Mouse (Mus musculus): ENCODE data around the gene 1700024P04Rik. TPM values are rescaled to one million over a fixed set of nuclear protein-coding genes. Genes with fewer than 3 reads are reported as not detected.
"Not testable (repeated sequence)": the region's sequence is repeated elsewhere in the genome, so short reads cannot be mapped to it uniquely, and the experiment has no call there.

Gene 1700024P04Rik
- total RNA-seq, 2 experiments from 2014 or later, result not detected

DNA sequence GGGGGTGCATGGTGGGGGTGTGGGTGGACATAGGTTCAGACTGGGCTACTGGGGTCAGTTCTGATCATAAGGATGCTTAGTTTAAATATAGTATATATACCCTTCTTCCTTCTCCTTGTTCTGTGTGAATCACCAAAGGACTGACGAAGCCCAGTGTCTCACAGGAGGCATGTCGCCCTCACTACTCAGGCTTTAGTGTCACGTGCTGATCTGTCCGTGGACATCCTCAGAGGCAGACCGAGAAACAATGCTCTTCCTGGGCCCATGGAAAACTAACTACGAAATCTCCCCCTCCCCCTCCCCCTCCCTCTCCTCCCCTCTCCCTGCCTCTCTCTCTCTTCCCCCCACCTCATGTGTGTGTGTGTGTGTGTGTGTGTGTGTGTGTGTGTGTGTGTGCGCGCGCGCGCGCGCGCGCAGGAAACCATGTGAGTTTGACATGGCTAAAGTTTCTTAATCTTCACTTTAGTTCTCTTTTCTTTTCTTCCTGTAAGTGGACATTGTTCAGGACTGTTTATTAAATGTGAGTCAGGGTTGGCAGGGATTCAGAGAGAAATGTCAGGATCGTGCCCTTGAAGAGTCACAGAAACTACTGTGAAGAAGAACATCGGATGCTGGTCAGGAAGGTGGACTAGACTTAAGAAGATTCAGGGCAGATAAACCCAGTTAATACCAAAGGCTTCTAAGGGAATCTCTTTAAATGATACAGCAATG lies 22.2 kb upstream of the 1700024P04Rik start:
- Histone ChIP-seq H3K4me3 (no peak overlapping the region), H3K27ac (no peak overlapping the region)
- TF ChIP-seq CTCF (conservative IDR thresholded peaks at IDR 0.05), result no peak
- no peak for DNase-seq (ENCODE audit: low spot score in 2 of 2)

DNA sequence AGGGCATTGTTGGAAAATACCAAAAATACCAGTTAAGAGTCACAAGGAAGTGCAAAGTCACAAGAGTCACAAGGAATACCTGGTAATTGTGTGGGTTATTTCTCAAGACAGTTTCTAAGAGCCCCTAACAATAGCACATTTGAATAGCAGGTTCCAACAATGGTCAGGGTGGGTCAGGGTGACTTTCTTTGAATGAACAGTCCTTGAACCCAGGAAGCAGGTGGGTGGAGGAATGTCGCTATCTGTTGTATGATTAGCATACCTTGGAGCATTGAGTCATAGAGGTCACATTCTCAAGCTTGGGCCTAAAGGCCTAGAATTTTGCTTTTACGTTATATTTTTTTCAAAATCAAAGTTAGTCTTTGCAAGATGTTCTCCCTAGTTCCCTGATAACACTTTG lies 17.3 kb upstream of the 1700024P04Rik start:
- not testable (repeated sequence) for H3K4me3 ChIP-seq; DNase-seq (ENCODE audit: low spot score in 2 of 2); H3K27ac ChIP-seq

DNA sequence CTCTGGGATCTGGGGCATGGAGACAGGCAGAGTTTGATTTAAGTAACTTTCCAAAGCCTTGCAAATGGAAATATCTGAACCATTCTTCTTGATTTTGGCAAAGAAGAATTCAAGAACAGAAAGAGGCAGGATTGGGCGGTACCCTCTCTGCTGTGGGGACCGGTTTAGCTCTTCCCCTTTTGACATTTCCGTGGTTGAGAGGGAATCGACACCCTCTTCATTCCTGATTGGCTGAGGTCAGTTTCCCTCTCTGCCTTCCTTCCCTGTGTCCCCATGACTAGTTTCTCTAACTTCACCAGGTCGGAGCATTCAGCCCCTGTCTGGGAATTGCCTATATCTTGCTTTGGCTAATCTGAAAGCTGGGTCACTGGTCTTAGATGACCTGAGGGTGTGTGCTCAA lies 12.7 kb upstream of the 1700024P04Rik start:
- TF ChIP-seq CTCF (conservative IDR thresholded peaks at IDR 0.05), result no peak
- no peak for DNase-seq (ENCODE audit: low spot score in 2 of 2)
- Histone ChIP-seq H3K4me3 (no peak overlapping the region), H3K27ac (no peak overlapping the region)

DNA sequence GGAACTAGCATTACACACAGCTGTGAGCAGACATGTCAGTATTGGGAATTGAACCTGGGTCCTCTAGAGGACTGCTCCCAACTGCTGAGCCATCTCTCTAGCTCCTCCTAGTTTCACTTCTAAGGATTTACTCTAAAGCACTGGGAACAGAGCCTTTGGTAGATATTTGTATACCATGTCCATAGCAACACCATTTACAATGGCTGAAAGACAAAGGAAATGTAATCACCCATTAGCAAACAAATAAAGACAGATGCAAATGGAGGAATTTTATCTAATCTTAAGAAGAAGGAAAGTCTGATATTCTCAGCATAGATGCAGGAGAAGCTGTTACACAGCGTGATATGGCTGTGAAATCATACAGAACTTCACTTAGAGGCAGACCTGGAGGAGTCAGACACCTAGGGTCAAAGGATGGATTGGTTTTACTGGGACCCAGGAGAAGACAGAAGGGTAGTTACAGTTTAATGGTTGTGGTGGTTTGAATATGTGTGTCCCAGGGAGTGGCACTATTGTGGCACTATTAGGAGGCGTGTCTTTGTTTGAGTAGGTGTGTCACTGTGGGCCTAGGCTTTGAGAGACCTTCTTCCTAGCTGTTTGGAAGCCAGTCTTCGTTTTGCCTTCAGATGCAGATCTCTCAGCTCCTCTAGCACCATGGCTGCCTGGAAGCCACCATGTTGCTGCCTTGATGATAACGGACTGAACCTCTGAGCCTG lies 7.1 kb downstream of the 1700024P04Rik start:
- Histone ChIP-seq H3K4me3 (no peak overlapping the region), H3K27ac (no peak overlapping the region)
- no peak for DNase-seq (ENCODE audit: low spot score in 2 of 2)
- TF ChIP-seq CTCF (conservative IDR thresholded peaks at IDR 0.05), result no peak

DNA sequence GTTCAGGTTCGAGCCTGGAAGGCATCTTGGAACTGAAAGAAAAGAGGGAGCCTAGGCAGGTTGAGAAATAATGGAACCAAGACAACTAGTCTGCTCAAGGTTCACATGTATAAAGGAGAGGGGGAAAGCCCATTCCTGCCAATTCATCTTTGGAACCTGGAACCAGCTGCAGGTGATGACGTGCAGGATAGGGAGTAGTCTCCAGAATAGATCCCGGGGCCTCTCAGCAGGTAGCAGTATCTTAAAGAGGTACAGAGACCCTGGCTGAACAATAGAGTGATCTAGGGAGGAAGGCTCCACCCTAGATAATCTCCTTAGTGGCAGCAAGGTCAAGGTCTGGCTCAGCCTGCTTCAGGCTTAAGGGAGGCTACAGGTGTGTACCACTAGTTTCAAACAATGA lies 8.3 kb downstream of the 1700024P04Rik start:
- not testable (repeated sequence) for DNase-seq (ENCODE audit: low spot score in 2 of 2); H3K27ac ChIP-seq; H3K4me3 ChIP-seq

DNA sequence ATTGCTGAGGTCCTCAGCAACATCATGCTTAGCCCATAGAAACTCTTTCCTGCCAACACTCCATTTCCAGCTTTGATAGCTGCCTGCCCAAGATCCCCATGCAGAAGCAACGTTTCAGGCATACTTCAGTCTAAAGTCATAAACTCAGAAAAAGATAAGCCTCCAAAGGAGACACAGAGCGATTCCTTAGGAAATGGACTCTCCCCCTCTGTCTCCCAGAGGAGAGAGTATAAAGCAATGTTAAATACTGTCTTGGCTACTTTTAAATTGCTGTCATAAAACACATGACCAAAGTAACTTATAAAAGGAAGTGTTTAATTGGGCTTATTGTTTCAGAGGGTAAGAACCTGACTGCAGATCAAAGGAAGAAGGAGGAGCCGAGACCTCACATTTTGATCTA lies 12.3 kb downstream of the 1700024P04Rik start:
- H3K4me3 ChIP-seq, result no peak overlapping the region
- no peak overlapping the region for H3K27ac ChIP-seq
- no peak for DNase-seq (ENCODE audit: low spot score in 2 of 2)
- TF ChIP-seq CTCF (conservative IDR thresholded peaks at IDR 0.05), result no peak

DNA sequence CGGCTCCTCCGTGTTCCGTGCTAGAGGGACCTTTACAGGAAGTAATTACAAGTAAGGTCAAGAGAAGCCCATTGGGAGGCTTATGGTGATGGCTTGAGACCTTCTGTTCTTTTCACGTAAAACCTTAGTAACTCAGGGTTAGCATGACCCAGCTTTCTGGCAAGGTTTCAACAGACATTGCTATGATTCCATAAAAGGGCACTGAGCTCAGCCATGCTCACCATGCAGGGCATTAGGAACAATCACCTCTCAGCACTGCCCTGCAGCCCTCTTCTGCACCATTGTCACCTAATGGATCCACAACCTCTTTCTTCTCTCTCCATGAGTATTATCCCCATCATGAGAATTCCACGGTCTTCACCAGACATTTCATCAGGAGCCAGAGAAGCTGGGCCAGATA lies 12.7 kb downstream of the 1700024P04Rik start:
- TF ChIP-seq CTCF (conservative IDR thresholded peaks at IDR 0.05), result no peak
- DNase-seq (ENCODE audit: low spot score in 2 of 2), result no peak
- Histone ChIP-seq H3K27ac (no peak overlapping the region), H3K4me3 (no peak overlapping the region)

DNA sequence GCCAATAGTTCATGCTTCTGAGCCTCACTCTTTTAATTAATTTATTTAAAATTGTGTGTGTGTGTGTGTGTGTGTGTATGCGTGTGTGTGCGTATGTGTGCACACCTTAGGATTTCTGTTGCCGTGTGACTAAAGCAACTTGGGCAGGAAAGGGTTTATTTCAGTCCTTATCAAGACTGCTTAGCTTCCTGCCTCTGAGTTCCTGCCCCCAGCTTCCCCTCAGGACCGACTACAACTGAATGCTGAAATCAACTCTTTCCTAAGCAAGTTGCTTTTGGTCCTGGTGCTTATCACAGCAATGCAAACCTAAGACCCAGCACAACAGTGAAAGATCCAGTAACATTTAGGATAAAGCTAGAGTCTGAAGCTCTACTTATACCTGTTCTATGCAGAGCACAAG lies 15.8 kb downstream of the 1700024P04Rik start:
- TF ChIP-seq CTCF (conservative IDR thresholded peaks at IDR 0.05), result no peak

DNA sequence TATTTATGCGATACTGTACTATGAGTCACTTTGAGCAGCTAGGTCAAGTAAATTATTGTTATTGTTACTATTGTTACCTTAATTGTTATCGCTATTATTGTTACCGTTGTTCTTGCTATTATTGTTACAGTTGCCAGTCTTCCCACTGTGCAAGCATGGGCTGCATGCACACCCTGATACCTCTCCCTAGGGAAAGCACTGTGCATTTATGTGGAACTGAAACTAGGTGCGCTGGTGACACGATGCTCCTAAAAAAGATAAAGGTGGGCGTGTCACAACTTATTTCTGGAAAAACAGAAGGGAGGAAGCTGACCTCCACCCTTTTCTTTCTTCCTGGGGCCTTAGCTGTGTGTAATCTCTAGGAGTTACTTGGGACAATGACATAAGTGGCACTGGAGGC lies 16.4 kb downstream of the 1700024P04Rik start:
- TF ChIP-seq CTCF (conservative IDR thresholded peaks at IDR 0.05), result no peak
- no peak overlapping the region for H3K4me3 ChIP-seq

More for the DNA sequence above, 15.8 kb downstream of the 1700024P04Rik start:
- Histone ChIP-seq H3K27ac (no peak overlapping the region), H3K4me3 (no peak overlapping the region)
- no peak for DNase-seq (ENCODE audit: low spot score in 2 of 2)

DNA sequence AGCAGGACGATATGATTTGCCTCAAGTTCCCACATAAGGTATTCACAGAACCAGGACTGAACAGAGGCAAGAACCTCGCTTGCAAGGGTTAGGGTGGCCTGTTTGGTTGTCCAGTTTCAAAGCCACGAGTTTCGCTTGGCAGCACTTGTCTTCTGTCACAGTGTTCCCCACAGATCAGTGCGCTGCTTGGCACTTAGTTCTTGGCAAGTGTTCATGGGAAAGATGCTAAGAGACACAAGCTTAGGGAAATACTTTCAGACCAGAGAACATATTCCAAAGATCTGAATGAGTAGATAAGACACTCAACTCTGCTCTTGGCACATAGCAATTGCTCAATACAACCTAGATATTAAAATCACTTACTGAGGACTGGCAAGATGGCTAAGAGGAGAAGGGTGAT lies 17.8 kb downstream of the 1700024P04Rik start:
- no peak for TF ChIP-seq CTCF (conservative IDR thresholded peaks at IDR 0.05)
- DNase-seq (ENCODE audit: low spot score in 2 of 2), result no peak
- Histone ChIP-seq H3K4me3 (no peak overlapping the region), H3K27ac (no peak overlapping the region)

More for the DNA sequence above, 16.4 kb downstream of the 1700024P04Rik start:
- no peak overlapping the region for H3K27ac ChIP-seq
- DNase-seq (ENCODE audit: low spot score in 2 of 2), result no peak

DNA sequence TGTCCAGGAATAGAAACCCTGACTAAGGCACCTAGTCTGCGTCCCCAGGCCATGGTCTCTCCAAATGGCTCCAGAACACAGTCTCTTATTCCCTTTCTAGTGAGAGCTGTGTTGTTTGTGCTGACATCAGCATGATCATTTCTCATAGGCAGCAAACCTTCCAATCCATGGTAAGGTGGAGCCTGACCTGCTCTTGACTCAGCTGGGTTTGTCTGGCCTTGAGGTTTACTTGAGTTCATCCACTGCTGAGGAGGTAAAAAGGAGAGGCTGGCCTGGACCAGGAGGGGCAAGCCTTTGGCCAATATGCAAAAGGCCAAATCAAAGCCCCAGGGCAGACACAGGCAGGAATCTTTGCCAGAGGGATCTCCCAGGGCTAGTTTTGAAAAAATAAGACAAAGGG lies 20.8 kb downstream of the 1700024P04Rik start:
- H3K27ac ChIP-seq, result no peak overlapping the region
- H3K4me3 ChIP-seq, result no peak overlapping the region
- no peak for DNase-seq (ENCODE audit: low spot score in 2 of 2)
- no peak for TF ChIP-seq CTCF (conservative IDR thresholded peaks at IDR 0.05)

DNA sequence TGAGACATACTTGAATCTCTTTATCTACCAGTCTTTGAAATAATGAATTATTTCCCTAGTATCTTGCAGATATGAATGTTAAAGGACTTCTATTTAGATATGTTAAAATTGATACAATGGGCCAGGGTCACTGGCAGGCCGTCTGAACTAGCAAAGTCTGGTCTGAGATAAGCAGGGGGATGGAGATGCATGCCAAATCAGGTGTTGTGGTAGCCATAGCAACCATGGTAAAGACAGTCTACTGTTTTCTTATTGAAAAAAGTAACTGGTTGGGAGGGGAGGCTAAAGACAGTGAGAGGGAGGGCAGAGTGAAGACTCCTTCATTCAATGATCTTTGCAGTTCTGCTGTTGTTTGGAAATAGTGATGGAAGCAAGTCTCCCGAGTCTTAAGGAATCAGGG lies 26.2 kb downstream of the 1700024P04Rik start:
- DNase-seq (ENCODE audit: low spot score in 2 of 2), result no peak
- H3K4me3 ChIP-seq, result no peak overlapping the region
- TF ChIP-seq CTCF (conservative IDR thresholded peaks at IDR 0.05), result no peak
- no peak overlapping the region for H3K27ac ChIP-seq

DNA sequence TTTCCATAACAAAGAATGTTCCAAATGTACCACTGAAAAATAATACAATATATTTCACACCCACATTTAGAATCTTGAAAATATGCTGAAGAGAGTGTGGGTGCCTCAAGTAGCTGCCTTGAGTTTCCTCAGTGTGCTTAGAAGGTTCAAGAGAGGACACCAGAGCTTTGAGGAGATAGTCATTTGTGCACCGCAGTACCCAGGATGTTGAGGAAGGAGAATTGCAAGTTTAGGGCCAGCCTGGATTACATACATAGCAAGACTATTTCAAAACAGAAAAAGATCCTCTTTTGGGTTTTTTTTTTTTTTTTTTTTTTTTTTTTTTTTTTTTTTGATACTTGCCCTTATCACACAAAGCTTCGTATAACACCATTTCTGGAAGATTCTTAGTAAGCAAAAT lies 28.2 kb downstream of the 1700024P04Rik start:
- TF ChIP-seq CTCF (conservative IDR thresholded peaks at IDR 0.05), result no peak
- H3K27ac ChIP-seq, result no peak overlapping the region
- H3K4me3 ChIP-seq, result no peak overlapping the region
- DNase-seq (ENCODE audit: low spot score in 2 of 2), result no peak

DNA sequence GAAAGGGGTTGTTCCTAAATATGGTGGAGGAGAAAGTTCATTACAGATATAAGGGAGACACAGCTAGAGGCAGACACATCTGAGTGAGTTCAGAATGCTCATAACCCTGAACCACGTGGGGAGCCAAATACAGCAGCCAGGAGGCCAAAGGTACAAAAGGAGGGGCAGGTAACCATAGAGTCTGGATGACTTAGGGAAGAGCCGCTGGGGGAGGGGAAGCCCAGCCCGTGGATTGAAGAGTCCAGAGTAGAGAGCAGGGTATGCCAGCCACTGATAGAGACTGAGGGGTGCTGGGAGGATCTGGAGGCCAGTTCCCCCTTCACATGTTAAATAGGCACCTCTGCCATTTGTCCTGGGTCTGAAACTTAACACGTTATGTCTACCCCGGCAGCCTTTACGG lies 28.7 kb downstream of the 1700024P04Rik start:
- no peak overlapping the region for H3K4me3 ChIP-seq
- H3K27ac ChIP-seq, result no peak overlapping the region
- no peak for TF ChIP-seq CTCF (conservative IDR thresholded peaks at IDR 0.05)
- no peak for DNase-seq (ENCODE audit: low spot score in 2 of 2)

Data from layer of hippocampus, adult 2 months (tissue).